Mouse (Mus musculus) c-Kit-positive CD71-positive TER-119-positive erythroid progenitor cells, embryonic 14.5 days (primary cell): ENCODE measurements around the gene Nthl1.

ENCODE experiments used
- DNase-seq: peaks from one replicate; pipeline ENCODE4 v3.0.0-alpha.2; 2013; ENCODE audit warnings: low spot score

The Nthl1 gene

DNA sequence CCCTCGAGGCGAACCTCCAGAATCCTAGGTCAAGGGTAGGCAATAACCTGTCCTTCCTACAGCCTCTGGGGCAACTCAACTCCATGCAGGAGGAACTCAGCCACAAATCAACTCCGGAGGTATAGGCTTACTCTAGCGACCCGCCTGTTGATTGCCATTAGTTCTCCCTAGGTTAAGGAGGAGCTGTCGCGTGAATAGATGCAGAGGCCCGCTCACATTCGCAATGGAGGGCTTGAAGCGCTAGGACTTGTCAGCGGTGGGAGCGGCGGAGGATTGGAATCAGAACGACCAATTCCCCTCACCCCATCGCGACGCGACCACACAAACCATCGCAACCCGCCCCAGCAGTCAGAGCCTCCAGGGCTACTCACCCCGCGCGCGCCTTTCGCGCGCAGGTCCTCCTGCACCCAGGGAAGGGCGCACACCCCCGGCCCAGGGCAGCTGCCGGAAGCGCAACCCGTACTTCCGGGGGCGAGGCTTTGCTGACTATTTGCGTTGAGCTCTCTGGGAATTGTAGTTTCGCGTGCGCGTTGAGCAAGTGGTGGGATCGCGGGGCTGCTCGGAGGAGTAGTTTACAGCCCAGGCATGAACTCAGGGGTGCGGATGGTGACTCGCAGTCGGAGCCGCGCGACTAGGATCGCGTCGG is at the start of gene Nthl1, which contains the start of gene Tsc2:
Nthl1 (plus strand) TSS at position 514 of the 646 bp plus-strand sequence.
Tsc2 (minus strand) TSS at position 464 of the 646 bp plus-strand sequence.
- DNase-seq: peak; percentile 71

DNA sequence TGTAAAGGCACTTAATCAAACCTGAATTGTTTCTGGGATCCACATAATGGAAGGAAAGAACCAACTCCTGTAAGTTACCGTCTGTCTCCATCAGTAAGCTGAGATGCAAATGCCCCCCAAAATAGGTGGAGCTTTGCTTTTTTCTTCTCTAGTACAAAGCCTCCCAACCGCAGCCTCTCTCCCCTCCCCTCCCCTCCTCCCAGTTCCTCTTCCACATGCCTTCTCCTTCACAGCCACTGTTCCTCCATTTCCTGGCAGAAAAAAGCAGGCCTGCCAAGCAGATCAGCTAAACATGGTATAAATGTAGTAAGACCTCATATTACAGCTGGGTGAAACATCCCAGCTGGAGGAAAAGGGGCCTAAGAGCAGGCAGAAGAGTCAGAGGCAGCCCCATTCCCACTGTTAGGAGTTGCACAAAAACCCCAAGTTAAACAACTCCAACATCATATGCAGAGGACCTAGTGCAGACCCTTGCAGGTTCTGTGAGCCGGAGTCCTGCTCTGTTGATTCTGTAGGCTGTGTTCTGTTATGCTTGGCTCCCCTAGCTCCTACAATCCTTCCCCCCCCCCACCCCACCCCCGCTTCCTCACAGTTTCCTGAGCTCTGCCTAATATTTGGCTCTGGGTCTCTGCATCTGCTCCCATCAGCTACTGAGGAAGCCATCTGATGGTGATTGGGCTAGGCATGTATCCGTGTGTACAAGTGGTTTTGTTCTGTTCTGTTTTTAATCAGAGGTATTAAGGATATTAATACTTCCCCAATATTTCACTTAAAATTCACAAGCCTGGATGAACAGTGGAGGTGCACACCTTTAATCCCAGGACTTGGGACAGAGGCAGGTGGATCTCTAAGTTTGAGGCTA is 48.6 kb upstream of the Nthl1 start:
- no peak for DNase-seq

DNA sequence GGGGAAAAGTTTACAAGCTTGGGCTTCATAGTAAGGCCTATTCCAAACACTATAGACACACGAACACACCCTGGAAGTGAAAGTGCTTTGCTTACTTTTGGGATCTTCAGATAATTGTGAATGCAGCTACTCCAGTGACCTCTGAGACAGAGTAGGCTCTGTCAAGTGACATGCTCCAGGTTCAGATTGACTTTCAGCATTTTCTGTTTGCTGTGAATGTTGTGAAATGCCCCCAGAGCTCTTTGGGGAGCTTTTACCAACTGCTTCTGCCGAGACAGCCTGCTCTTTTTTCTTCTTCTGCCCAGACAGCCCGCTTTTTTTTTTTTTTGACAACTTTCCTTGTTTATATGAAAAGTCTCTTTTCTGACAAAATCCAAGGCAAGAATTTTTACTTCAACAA is 48.0 kb upstream of the Nthl1 start:
- no peak for DNase-seq

- no peak for DNase-seq
Observed at GRCm38 (mm10) chr17:24586532-24586931, 45.9 kb upstream of the Nthl1 start.

DNA sequence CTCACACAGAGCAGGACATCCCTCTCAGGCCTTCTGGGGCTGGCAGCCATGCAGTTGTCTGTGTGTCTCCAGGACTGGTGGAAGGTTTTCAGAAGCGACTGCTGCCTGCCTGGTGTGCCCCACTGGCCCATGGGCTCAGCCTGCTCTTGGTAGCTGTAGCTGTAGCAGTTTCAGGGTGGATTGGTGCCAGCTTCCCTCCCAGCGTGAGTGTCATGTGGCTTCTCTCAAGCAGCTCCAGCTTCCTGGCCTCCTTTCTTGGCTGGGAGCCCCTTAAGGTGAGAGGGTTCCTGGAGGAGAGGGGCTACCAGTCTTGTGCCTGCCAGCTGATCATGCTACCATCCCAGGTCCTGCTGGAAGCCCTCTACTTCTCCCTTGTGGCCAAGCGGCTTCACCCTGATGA is 41.5 kb upstream of the Nthl1 start:
- no peak for DNase-seq

- DNase-seq: no peak
Observed at GRCm38 (mm10) chr17:24591695-24592094, 40.8 kb upstream of the Nthl1 start.

DNA sequence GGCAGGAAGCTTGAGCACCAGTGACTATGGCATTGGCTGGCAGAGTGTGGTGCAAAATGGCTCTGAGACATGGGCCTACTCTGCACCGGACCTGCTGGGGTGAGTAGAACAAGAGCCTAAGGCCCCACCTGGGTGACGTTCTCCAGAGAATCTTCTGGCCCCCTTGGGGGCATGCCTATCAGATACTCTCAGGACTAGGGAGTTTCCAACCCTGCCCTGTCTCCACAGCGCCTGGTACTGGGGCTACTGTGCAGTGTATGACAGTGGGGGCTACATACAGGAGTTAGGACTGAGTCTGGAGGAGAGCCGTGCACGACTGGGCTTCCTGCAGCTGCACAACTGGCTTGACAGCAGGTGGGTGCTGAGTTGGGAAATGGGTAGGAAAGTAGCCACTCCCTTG is 39.2 kb upstream of the Nthl1 start:
- no peak for DNase-seq

DNA sequence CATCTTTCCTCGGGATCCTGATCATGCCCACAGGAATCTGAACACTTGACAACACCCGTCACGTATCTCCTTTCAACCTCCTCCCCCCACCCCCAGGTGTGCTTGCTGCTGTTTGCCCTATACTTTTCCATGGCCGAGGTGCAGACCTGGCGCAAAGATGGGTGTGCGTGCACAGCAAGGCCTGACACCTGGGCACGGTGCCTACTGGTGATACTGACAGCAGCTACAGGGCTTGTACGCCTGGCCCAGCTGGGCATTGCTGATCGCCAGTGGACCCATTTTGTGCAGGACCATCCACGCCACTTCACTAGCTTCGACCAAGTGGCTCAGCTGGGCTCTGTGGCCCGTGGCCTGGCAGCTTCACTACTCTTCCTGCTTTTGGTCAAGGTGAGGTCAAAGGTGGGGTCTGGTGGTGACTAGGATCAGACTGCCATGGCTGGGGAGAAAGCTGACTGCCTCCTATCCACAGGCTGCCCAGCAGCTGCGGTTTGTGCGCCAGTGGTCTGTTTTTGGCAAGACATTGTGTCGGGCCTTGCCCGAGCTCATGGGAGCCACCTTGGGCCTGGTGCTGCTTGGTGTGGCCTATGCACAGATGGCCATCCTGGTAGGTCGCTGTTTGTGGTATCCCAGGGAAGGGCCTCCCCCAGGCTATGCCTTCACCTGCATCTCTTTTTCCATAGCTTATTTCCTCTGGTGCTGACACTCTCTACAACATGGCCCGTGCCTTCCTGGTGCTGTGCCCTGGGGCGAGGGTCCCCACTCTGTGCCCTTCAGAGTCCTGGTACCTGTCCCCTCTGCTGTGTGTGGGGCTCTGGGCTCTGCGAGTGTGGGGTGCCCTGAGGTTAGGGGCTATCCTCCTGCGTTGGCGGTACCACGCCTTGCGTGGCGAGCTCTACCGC is 38.2 kb upstream of the Nthl1 start:
- DNase-seq: no peak

- DNase-seq: no peak
Observed at GRCm38 (mm10) chr17:24595126-24596072, 37.1 kb upstream of the Nthl1 start.

- no peak for DNase-seq
Observed at GRCm38 (mm10) chr17:24596073-24596466, 36.4 kb upstream of the Nthl1 start.

- no peak for DNase-seq
Observed at GRCm38 (mm10) chr17:24596471-24597183, 35.9 kb upstream of the Nthl1 start.

DNA sequence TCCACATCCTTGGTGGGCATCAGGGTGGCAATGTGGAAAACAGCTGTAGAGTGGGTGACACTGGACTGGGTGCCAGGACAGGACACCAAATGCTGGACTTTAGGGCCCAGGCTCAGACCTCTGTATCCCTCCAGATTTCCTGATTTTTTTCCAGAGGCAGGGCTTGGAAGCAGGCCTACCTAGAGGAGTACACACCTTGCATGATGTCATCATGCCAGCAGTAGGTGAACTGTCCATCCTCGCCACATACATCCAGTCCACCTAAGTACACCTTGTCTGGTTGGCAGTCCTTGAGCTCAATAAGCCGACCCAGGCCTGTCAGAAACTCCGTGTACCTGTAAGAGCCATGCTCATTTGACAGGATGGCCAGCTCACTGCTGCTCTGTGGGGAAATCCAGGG is 34.5 kb upstream of the Nthl1 start:
- DNase-seq: no peak

DNA sequence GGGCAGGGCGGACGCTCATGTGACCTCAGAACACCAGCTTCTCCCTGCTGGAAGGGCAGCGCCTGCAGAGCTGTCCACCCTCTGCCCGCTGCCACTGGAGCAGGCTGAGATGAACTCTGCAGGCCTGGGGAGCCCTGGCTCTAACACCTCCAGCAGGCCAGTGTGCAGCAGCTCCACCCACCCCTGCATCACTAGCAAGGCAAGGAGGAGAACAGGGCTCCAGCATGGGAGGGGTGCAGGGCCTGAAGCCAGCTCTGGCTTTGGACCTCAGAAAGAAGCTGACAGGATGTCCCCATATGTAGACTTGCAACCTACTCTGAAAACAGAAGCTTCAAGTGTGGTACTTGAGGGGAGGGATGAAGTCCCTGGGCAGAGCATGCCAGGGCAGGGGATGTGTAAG is 32.0 kb upstream of the Nthl1 start:
- no peak for DNase-seq

GRCm38 (mm10) chr17:24603961-24604360 is 28.5 kb upstream of the Nthl1 start:
- no peak for DNase-seq

GRCm38 (mm10) chr17:24604557-24604956 is 27.9 kb upstream of the Nthl1 start:
- no peak for DNase-seq

GRCm38 (mm10) chr17:24608370-24608769 is 24.1 kb upstream of the Nthl1 start:
- no peak for DNase-seq

GRCm38 (mm10) chr17:24608874-24609273 is 23.6 kb upstream of the Nthl1 start:
- DNase-seq: no peak

DNA sequence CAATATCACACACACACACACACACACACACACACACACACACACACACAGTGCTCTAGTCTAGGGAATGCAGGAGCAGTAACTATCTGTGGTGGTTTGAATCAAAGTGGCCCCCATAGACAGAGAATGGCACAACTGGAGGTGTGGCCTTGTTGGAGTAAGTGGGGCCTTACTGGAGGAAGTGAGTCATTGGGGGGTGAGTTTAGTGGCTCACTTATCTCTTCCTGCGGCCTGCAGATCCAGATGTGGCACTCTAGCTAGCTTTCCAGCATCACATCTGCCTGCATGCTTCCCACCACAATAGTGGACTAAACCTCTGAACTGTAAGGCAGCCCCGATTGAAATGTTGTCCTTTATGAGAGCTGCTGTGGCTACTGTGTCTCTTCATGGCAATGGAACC is 21.8 kb upstream of the Nthl1 start:
- DNase-seq: no peak

GRCm38 (mm10) chr17:24617561-24618194 is 14.8 kb upstream of the Nthl1 start:
- peak; percentile 76 for DNase-seq

DNA sequence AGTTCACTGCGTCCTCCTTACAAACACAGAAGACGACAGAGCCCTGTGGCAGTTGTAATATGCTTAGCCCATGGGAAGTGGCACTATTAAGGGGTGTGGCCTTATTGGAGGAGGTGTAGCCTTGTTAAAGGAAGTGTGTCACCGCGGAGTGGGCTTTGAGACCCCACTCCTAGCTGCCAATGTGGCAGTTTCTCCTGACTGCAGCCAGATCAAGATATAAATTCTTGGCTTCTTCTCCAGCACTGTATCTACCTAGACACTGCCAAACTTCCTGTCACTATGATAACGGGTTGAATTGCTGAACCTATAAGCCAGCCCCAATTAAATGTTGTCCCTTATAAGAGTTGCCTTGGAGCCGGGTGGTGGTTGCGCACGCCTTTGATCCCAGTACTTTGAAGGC is 7.0 kb upstream of the Nthl1 start:
- no peak for DNase-seq
